Mouse (Mus musculus): ENCODE data around the gene Macrod2. TPM values are rescaled to one million over a fixed set of nuclear protein-coding genes. Genes with fewer than 3 reads are reported as not detected.
A peak's percentile ranks its signal among the peaks of the same experiment; 100 is the strongest.

Gene Macrod2
- total and polyA plus RNA-seq, 2 experiments, result 2.0 to 3.3 TPM

- H3K36me3 ChIP-seq (ENCODE audit: control insufficient read depth, insufficient read depth, low read length), result no peaks in the 10 kb centered on the region
- H3K27ac ChIP-seq (replicated peaks; ENCODE audit: insufficient read depth, low read depth, low read length), result no peak overlapping the region
- peak; percentile 11 for DNase-seq (ENCODE audit: extremely low read depth, low read depth, low spot score)
- H3K79me2 ChIP-seq (ENCODE audit: control insufficient read depth, insufficient read depth, low read length), result no peaks in the 10 kb centered on the region
- H3K27me3 ChIP-seq (ENCODE audit: control insufficient read depth, insufficient read depth, low read length), result no peaks in the 10 kb centered on the region
- no peak overlapping the region for H3K9ac ChIP-seq (ENCODE audit: low read depth, low read length)
- 68% methylated on average over 3 of the region's 3 CpGs for WGBS
- H3K4me1 ChIP-seq (ENCODE audit: control insufficient read depth, insufficient read depth, low read length), result no peaks in the 10 kb centered on the region
- TF ChIP-seq CTCF (IDR thresholded peaks at IDR 0.05; ENCODE audit: low read depth, low read length), result no peak
- no peak for TF ChIP-seq POLR2A (IDR thresholded peaks at IDR 0.05; ENCODE audit: extremely low read depth, insufficient read depth, low read length)
- no peak overlapping the region for H3K4me3 ChIP-seq (ENCODE audit: insufficient read depth, low read depth, low read length)
These were observed 102.6 kb downstream of the Macrod2 start for GRCm38 (mm10) chr2:140497688-140498087.

DNA sequence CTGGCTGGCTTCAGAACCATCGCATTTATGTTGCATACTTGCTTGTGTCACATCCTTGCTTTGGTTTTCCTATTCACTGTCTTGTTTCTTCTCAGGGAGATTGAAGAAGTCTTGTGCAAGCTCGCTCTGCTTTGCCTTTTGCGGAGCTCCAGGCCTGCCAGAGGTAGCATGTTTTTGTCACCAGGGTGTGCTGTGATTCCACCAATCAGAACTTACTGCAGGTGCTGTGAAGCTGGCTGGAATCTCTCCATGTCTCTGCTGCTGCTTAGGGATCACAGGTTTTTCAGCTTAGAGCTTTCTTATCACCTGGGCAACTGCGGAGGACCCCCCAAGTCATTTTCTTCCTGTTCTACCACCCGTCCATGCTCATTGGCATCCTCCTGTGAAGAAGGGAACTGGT lies 105.8 kb downstream of the Macrod2 start:
- H3K4me1 ChIP-seq (ENCODE audit: control insufficient read depth, insufficient read depth, low read length), result no peaks in the 10 kb centered on the region
- no peaks in the 10 kb centered on the region for H3K36me3 ChIP-seq (ENCODE audit: control insufficient read depth, insufficient read depth, low read length)
- H3K27me3 ChIP-seq (ENCODE audit: control insufficient read depth, insufficient read depth, low read length), result no peaks in the 10 kb centered on the region
- TF ChIP-seq POLR2A (IDR thresholded peaks at IDR 0.05; ENCODE audit: extremely low read depth, insufficient read depth, low read length) (no peak), CTCF (IDR thresholded peaks at IDR 0.05; ENCODE audit: low read depth, low read length) (0 out of 2 replicates have a peak, but pooled peaks have one; percentile 29)
- WGBS, result 30% methylated on average over 5 of the region's 5 CpGs
- H3K27ac ChIP-seq (replicated peaks; ENCODE audit: insufficient read depth, low read depth, low read length), result no peak overlapping the region
- H3K79me2 ChIP-seq (ENCODE audit: control insufficient read depth, insufficient read depth, low read length), result no peaks in the 10 kb centered on the region
- DNase-seq (ENCODE audit: extremely low read depth, low read depth, low spot score), result peak; percentile 6
- no peak overlapping the region for H3K4me3 ChIP-seq (ENCODE audit: insufficient read depth, low read depth, low read length)
- H3K9ac ChIP-seq (ENCODE audit: low read depth, low read length), result no peak overlapping the region

DNA sequence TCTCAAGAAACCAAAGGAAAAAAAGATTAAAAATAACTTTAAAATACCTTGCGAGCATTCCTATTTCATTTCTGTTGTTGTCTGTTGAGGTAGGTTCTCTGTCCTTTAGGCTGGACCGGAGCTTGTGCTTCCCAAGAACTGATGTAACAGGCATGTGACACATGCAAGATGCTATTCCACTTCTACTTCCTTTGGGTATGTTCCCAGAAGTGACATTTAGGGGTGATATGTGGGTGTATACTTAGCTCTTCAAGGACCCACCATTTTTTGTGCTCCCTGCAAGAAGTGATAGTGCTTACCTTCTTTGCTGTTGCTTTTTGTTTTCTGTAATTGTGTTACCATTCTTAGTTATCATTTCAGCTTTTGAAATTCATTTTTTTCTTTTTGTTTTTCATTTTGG lies 126.4 kb downstream of the Macrod2 start:
- H3K27me3 ChIP-seq (ENCODE audit: control insufficient read depth, insufficient read depth, low read length), result no peaks in the 10 kb centered on the region
- no peaks in the 10 kb centered on the region for H3K36me3 ChIP-seq (ENCODE audit: control insufficient read depth, insufficient read depth, low read length)
- DNase-seq (ENCODE audit: extremely low read depth, low read depth, low spot score), result no peak
- no peaks in the 10 kb centered on the region for H3K4me1 ChIP-seq (ENCODE audit: control insufficient read depth, insufficient read depth, low read length)
- no peak overlapping the region for H3K27ac ChIP-seq (replicated peaks; ENCODE audit: insufficient read depth, low read depth, low read length)
- no peak overlapping the region for H3K4me3 ChIP-seq (ENCODE audit: insufficient read depth, low read depth, low read length)
- WGBS, result 98% methylated on average over 2 of the region's 2 CpGs
- no peaks in the 10 kb centered on the region for H3K79me2 ChIP-seq (ENCODE audit: control insufficient read depth, insufficient read depth, low read length)
- no peak overlapping the region for H3K9ac ChIP-seq (ENCODE audit: low read depth, low read length)
- TF ChIP-seq POLR2A (IDR thresholded peaks at IDR 0.05; ENCODE audit: extremely low read depth, insufficient read depth, low read length) (no peak), CTCF (IDR thresholded peaks at IDR 0.05; ENCODE audit: low read depth, low read length) (no peak)

GRCm38 (mm10) chr2:140530214-140530613 lies 135.1 kb downstream of the Macrod2 start:
- TF ChIP-seq CTCF (IDR thresholded peaks at IDR 0.05; ENCODE audit: low read depth, low read length), result no peak
- no peak for TF ChIP-seq POLR2A (IDR thresholded peaks at IDR 0.05; ENCODE audit: extremely low read depth, insufficient read depth, low read length)
- no peak overlapping the region for H3K9ac ChIP-seq (ENCODE audit: low read depth, low read length)
- no peaks in the 10 kb centered on the region for H3K4me1 ChIP-seq (ENCODE audit: control insufficient read depth, insufficient read depth, low read length)
- H3K27me3 ChIP-seq (ENCODE audit: control insufficient read depth, insufficient read depth, low read length), result no peaks in the 10 kb centered on the region
- no peak for DNase-seq (ENCODE audit: extremely low read depth, low read depth, low spot score)
- H3K4me3 ChIP-seq (ENCODE audit: insufficient read depth, low read depth, low read length), result no peak overlapping the region
- 78% methylated on average over 2 of the region's 2 CpGs for WGBS
- no peaks in the 10 kb centered on the region for H3K79me2 ChIP-seq (ENCODE audit: control insufficient read depth, insufficient read depth, low read length)
- no peaks in the 10 kb centered on the region for H3K36me3 ChIP-seq (ENCODE audit: control insufficient read depth, insufficient read depth, low read length)
- no peak overlapping the region for H3K27ac ChIP-seq (replicated peaks; ENCODE audit: insufficient read depth, low read depth, low read length)

- Histone ChIP-seq H3K79me2 (ENCODE audit: control insufficient read depth, insufficient read depth, low read length) (no peaks in the 10 kb centered on the region), H3K36me3 (ENCODE audit: control insufficient read depth, insufficient read depth, low read length) (no peaks in the 10 kb centered on the region), H3K4me3 (ENCODE audit: insufficient read depth, low read depth, low read length) (no peak overlapping the region), H3K27me3 (ENCODE audit: control insufficient read depth, insufficient read depth, low read length) (no peaks in the 10 kb centered on the region), H3K9ac (ENCODE audit: low read depth, low read length) (no peak overlapping the region), H3K27ac (replicated peaks; ENCODE audit: insufficient read depth, low read depth, low read length) (no peak overlapping the region), H3K4me1 (ENCODE audit: control insufficient read depth, insufficient read depth, low read length) (no peaks in the 10 kb centered on the region)
- TF ChIP-seq CTCF (IDR thresholded peaks at IDR 0.05; ENCODE audit: low read depth, low read length) (no peak), POLR2A (IDR thresholded peaks at IDR 0.05; ENCODE audit: extremely low read depth, insufficient read depth, low read length) (no peak)
- 25% methylated on average over 3 of the region's 3 CpGs for WGBS
- no peak for DNase-seq (ENCODE audit: extremely low read depth, low read depth, low spot score)
These were observed 136.9 kb downstream of the Macrod2 start for GRCm38 (mm10) chr2:140532024-140532423.

- Histone ChIP-seq H3K27ac (replicated peaks; ENCODE audit: insufficient read depth, low read depth, low read length) (no peak overlapping the region), H3K79me2 (ENCODE audit: control insufficient read depth, insufficient read depth, low read length) (no peaks in the 10 kb centered on the region), H3K4me1 (ENCODE audit: control insufficient read depth, insufficient read depth, low read length) (no peaks in the 10 kb centered on the region), H3K9ac (ENCODE audit: low read depth, low read length) (no peak overlapping the region), H3K4me3 (ENCODE audit: insufficient read depth, low read depth, low read length) (no peak overlapping the region), H3K27me3 (ENCODE audit: control insufficient read depth, insufficient read depth, low read length) (no peaks in the 10 kb centered on the region), H3K36me3 (ENCODE audit: control insufficient read depth, insufficient read depth, low read length) (no peaks in the 10 kb centered on the region)
- no peak for DNase-seq (ENCODE audit: extremely low read depth, low read depth, low spot score)
- TF ChIP-seq POLR2A (IDR thresholded peaks at IDR 0.05; ENCODE audit: extremely low read depth, insufficient read depth, low read length), result no peak
- no peak for TF ChIP-seq CTCF (IDR thresholded peaks at IDR 0.05; ENCODE audit: low read depth, low read length)
- 93% methylated on average over 9 of the region's 9 CpGs for WGBS
These were observed 137.9 kb downstream of the Macrod2 start for GRCm38 (mm10) chr2:140532859-140533519.
